Mouse (Mus musculus) liver, embryonic 13.5 days (tissue): ENCODE results near the gene Slc22a15. TPM values are rescaled to one million over a fixed set of nuclear protein-coding genes. Genes with fewer than 3 reads are reported as not detected.
"Not testable (repeated sequence)": the region's sequence is repeated elsewhere in the genome, so short reads cannot be mapped to it uniquely, and the experiment has no call there.

Experiments used
- ATAC-seq: fragments of 200-750 bp; cut with Nextera tagmentation; 2 replicates; pipeline ENCODE4 v1.8.0; 2017; ENCODE audit warnings: low read depth, mild to moderate bottlenecking, moderate number of reproducible peaks, moderate library complexity
- DNase-seq: peaks from one replicate; pipeline ENCODE4 v3.0.0; 2022
- H3K27ac ChIP-seq: fragments of 300-500 bp; sonication (generic); 2 replicates; pipeline ENCODE4 v1.5.1; 2015; ENCODE audit warnings: moderate library complexity, mild to moderate bottlenecking, inconsistent platforms
- H3K27me3 ChIP-seq: fragments of 300-500 bp; sonication (generic); 2 replicates; pipeline ENCODE4 v1.6.1; 2015; ENCODE audit warnings: mild to moderate bottlenecking, inconsistent platforms
- H3K36me3 ChIP-seq: fragments of 300-500 bp; sonication (generic); 2 replicates; pipeline ENCODE4 v1.6.1; 2015; ENCODE audit warnings: mild to moderate bottlenecking, inconsistent platforms
- H3K4me1 ChIP-seq: fragments of 300-500 bp; sonication (generic); replicated peaks from 2 replicates; pipeline ENCODE4 v1.6.1; 2015; ENCODE audit warnings: inconsistent platforms
- H3K4me2 ChIP-seq: fragments of 300-500 bp; sonication (generic); 2 replicates; pipeline ENCODE4 v1.6.1; 2015; ENCODE audit warnings: inconsistent platforms, mild to moderate bottlenecking, moderate library complexity
- H3K4me3 ChIP-seq: fragments of 300-500 bp; sonication (generic); replicated peaks from 2 replicates; pipeline ENCODE4 v1.5.1; 2015; ENCODE audit warnings: mild to moderate bottlenecking, inconsistent platforms
- H3K9ac ChIP-seq: fragments of 300-500 bp; sonication (generic); 2 replicates; pipeline ENCODE4 v1.6.1; 2015; ENCODE audit warnings: mild to moderate bottlenecking, inconsistent platforms
- H3K9me3 ChIP-seq: fragments of 300-500 bp; sonication (generic); replicated peaks from 2 replicates; pipeline ENCODE4 v1.6.1; 2016; ENCODE audit warnings: inconsistent platforms
- WGBS: fragments of 180-500 bp; shearing (Covaris S2); methylation state at CpG from one replicate; pipeline ENCODE4 v1.1.7; 2015; ENCODE audit not compliant: insufficient replicate concordance; 5-methylcytosine and 5-hydroxymethylcytosine counted together
- polyA plus RNA-seq: library from polyadenylated mRNA; unstranded; fragments of >200 nt; fragmentation: Nextera tagmentation; extraction: Ambion mirVana; gene quantifications from 2 replicates; pipeline ENCODE4 v1.2.1, GENCODE M21; 2015

The Slc22a15 gene
- polyA plus RNA-seq, 1 experiment from 2014 or later = 1.3 TPM

DNA sequence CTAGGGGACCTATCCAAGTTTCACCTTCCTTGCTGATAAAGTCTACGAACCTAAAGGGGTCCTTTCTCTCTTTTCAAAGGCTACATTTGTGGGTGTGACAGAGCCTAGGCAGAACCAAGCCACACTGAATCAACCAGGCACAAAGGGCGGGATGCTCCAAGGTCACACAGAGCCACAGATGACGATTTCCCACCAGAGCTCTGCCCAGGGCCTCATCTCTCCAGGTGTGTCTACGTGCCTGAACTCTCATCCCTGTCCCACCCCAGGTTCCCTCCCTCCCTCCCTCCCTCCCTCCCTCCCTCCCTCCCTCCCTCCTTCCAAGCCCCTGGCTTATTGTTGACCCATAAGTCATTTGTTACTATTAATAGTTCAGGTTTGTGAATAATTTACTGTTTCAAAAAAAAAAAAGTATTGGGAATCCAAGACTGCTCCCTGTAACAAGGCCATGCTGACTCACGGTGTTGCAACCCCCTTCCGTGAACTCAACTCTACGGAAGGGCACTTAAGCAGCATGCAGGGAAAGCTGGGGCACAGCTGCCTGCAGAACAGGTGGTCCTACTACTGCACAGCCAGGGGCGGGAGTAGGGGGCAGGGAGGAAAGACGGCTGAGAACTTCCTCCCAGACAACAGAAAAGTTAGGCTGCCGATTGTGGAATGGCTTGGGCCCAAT, 92.9 kb downstream of the Slc22a15 start:
- DNase-seq (no peak), ATAC-seq (no peak)
- Histone ChIP-seq H3K9ac (no peak overlapping the region), H3K4me1 (peaks cover 5% of the 10 kb centered on the region; the same call in 1 of the 2 replicates), H3K27ac (no peak overlapping the region), H3K4me3 (no peak overlapping the region), H3K27me3 (no peaks in the 10 kb centered on the region), H3K36me3 (no peaks in the 10 kb centered on the region), H3K4me2 (no peak overlapping the region), H3K9me3 (no peaks in the 10 kb centered on the region)
- 38% methylated on average over 10 of the region's 10 CpGs for WGBS

DNA sequence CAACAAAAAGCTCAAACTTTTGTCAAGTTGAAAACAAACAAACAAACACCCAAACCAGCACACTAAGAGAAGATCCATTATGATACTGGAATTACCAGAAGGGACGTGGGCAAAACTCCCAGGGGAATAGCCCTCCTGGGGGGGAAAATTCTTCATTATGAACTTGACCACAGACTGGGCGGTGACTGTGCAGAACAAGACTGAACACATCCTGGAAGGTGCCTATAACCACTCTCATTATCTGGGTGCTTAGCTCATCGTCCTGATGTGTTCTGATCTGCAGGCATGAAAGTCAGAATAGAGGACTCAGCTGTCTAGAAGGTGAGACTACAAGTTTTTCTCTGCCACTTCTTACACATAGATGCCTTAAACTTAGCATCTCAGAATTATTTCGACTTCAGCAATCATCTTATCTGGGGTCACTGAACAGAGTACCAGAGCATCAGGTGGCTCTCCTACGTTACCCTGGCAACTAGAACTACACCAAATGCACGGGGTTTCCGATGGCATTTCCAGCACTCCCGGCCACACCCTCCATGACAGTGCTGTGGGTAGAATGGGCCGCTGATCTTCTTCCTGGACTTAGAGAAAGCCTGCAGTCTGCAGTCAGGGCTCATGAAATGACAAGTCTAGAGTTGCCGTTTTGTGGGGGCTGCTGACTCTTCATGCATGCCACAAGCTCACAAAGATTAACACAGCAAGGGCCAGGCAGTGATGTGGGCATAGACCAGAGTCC, 94.2 kb downstream of the Slc22a15 start:
- ATAC-seq = no peak
- WGBS = 51% methylated on average over 10 of the region's 10 CpGs

DNA sequence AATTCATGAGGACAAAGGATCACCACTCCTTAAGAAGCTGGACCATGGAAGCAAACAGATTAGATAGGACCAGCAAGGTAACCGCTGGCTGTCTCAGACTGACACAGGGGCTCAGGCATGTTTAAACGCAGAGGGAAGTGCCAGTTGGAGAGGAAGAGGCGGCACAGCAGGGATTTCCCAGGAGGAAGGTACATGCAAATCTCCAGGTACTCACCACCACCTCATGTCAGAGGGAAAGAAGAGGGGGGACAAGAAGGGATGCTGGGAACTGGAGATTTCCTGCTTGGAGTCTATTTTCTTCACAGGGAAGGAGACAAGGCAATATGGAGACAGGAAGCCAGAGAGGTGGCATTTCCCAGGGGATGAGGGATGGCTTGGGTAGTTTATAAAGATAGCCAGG, 95.7 kb downstream of the Slc22a15 start:
- Histone ChIP-seq H3K4me1 (no peaks in the 10 kb centered on the region), H3K9ac (no peak overlapping the region)
- 21% methylated on average over 3 of the region's 3 CpGs for WGBS

More for the DNA sequence above, 94.2 kb downstream of the Slc22a15 start:
- no peaks in the 10 kb centered on the region for H3K9me3 ChIP-seq
- no peak overlapping the region for H3K4me3 ChIP-seq
- no peaks in the 10 kb centered on the region for H3K4me1 ChIP-seq
- H3K27me3 ChIP-seq = no peaks in the 10 kb centered on the region
- no peak overlapping the region for H3K27ac ChIP-seq
- no peaks in the 10 kb centered on the region for H3K36me3 ChIP-seq
- no peak overlapping the region for H3K4me2 ChIP-seq
- H3K9ac ChIP-seq = no peak overlapping the region
- no peak for DNase-seq

DNA sequence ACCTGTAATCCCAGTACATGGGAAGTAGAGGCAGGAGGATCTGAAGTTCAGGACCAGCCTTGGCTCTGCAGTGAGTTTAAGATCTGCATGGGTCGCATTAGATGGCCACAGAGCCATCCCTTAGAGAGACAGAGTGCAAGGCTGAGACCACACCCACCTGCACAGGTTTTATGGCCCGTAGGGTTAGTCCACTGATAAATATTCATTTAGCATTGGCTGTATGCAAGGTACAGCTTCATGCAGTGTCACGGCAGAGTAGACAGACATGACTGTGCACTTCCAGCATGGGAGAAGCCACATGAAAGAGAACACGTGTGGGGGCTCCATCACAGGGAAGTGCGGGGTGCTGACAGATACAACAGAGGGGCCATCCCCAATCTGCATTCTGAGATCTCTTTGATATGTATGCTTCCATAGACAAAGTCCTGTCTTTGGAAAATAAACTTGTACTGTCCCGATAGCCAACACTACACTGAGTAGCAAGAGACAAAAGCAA, 97.0 kb downstream of the Slc22a15 start:
- no peak overlapping the region for H3K27ac ChIP-seq

More for the DNA sequence above, 95.7 kb downstream of the Slc22a15 start:
- Histone ChIP-seq H3K36me3 (no peaks in the 10 kb centered on the region), H3K27ac (no peak overlapping the region), H3K4me3 (no peak overlapping the region), H3K4me2 (no peak overlapping the region), H3K9me3 (no peaks in the 10 kb centered on the region), H3K27me3 (no peaks in the 10 kb centered on the region)
- no peak for DNase-seq
- no peak for ATAC-seq

DNA sequence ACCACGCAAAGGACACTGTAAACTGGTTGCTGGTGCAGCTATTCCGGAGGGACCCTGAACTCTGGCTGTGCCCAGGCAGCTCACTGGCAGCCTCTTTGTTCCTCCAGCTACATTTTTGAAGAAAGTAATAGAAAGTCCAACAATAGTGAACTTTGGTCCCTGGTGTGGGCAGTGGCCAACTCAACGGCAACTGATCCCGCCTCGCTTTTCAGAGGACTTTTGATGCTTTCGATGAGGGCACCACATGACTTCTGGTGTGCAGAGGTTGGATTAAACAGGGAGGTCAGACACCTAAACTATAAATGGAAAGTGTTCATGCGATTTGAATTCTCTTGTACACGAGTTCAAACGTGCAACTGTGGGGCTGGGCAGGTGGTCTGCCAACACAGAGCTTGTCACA, 99.9 kb downstream of the Slc22a15 start:
- no peaks in the 10 kb centered on the region for H3K4me1 ChIP-seq
- no peaks in the 10 kb centered on the region for H3K27me3 ChIP-seq
- ATAC-seq (no peak), DNase-seq (no peak)
- 78% methylated on average over 9 of the region's 9 CpGs for WGBS
- no peaks in the 10 kb centered on the region for H3K9me3 ChIP-seq
- H3K27ac ChIP-seq = no peak overlapping the region
- H3K4me2 ChIP-seq = no peak overlapping the region
- no peak overlapping the region for H3K9ac ChIP-seq
- H3K36me3 ChIP-seq = no peaks in the 10 kb centered on the region
- no peak overlapping the region for H3K4me3 ChIP-seq

More for the DNA sequence above, 97.0 kb downstream of the Slc22a15 start:
- H3K4me3 ChIP-seq = no peak overlapping the region
- ATAC-seq (no peak), DNase-seq (no peak)
- no peak overlapping the region for H3K9ac ChIP-seq
- no peaks in the 10 kb centered on the region for H3K36me3 ChIP-seq
- H3K4me2 ChIP-seq = no peak overlapping the region
- H3K4me1 ChIP-seq = no peaks in the 10 kb centered on the region
- 63% methylated on average over 6 of the region's 6 CpGs for WGBS
- no peaks in the 10 kb centered on the region for H3K9me3 ChIP-seq
- no peaks in the 10 kb centered on the region for H3K27me3 ChIP-seq

DNA sequence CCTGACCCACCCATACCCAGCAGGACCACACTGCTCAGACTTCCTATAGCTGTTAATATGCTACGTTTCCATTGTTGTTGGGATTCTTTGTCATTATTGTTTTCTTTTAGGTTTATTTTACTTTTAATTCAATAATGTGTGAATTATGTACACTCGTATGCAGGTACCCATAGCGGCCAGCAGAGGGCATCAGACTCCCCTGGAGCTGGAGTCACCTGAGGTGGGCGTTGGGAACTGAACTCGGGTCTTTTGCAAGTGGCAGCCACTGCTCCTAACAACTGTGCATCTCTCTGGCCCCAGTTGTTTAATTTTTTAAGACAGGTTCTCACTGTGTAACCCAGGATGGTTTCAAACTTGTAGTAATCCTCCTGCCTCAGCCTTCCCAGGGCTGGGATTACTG, 102.2 kb downstream of the Slc22a15 start:
- Histone ChIP-seq H3K4me3 (no peak overlapping the region), H3K4me1 (no peaks in the 10 kb centered on the region), H3K36me3 (no peaks in the 10 kb centered on the region), H3K9me3 (no peaks in the 10 kb centered on the region), H3K9ac (no peak overlapping the region), H3K4me2 (no peak overlapping the region), H3K27ac (no peak overlapping the region), H3K27me3 (no peaks in the 10 kb centered on the region)
- WGBS = 61% methylated on average over 5 of the region's 5 CpGs
- ATAC-seq (no peak), DNase-seq (no peak)

DNA sequence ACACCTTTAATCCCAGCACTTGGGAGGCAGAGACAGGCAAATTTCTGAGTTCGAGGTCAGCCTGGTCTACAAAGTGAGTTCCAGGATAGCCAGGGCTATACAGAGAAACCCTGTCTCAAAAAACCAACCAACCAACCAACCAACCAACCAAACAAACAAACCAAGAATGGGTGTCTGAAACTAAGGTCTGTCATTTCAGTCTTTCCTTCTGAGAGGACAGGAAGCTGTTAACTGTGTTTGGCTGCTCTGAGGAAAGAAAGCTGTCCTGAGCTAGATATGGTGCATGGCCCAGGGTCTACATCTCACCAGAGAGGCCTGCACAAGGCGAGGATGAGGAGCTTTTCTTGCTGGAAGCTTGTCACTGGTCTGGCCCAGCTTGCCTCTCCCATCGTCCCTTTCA, 103.5 kb downstream of the Slc22a15 start:
- not testable (repeated sequence) for H3K36me3 ChIP-seq, H3K9ac ChIP-seq, H3K9me3 ChIP-seq, H3K4me2 ChIP-seq, H3K27me3 ChIP-seq, H3K4me1 ChIP-seq, DNase-seq, H3K4me3 ChIP-seq, H3K27ac ChIP-seq, ATAC-seq
- WGBS = 41% methylated on average over 3 of the region's 3 CpGs

DNA sequence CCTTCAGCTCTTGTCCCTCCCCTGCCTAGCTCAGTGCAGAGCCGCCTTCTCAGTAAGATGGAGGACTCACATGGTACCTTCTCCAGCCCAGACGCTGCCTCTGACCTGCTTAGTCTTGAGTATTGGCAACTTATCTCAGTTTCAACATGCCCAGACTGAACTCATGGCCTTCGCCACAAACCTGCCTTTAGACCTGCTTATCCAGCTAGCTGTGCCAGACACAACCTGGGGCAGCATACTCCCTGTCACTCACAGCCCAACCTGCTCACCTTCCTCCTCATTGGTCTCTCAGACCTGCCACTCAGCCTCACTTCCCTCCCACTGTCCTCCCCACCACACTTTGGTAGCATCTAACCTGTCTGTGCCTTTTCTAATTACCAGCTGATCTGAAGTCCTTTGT, 108.2 kb downstream of the Slc22a15 start:
- Histone ChIP-seq H3K36me3 (no peaks in the 10 kb centered on the region), H3K27me3 (no peaks in the 10 kb centered on the region), H3K27ac (no peak overlapping the region), H3K9ac (no peak overlapping the region), H3K9me3 (no peaks in the 10 kb centered on the region), H3K4me2 (no peak overlapping the region), H3K4me3 (no peak overlapping the region), H3K4me1 (no peaks in the 10 kb centered on the region)
- 47% methylated on average over 3 of the region's 3 CpGs for WGBS
- ATAC-seq (no peak), DNase-seq (no peak)

DNA sequence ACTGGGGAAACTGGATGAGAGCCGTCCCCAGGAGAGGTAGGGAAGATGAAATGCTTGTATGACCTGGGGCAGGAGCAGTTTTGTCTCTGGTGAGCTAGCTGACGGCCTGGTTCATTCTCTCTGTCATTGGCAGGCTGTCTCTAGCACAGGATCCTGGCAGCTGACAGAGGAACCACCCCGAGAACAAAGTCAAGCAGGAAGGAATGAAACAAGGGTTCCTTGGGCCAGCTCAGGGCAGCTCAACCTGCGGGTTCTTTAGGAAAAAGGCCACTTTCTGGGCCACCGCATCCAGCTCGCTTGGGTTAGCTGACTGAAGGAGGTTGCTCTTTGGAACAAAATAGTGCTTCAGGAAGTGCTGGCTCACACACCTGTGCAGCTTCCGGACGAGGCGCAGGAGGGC, 109.5 kb downstream of the Slc22a15 start:
- ATAC-seq = no peak
- H3K27ac ChIP-seq = no peak overlapping the region
- H3K9ac ChIP-seq = no peak overlapping the region
- no peaks in the 10 kb centered on the region for H3K4me1 ChIP-seq
- H3K27me3 ChIP-seq = no peaks in the 10 kb centered on the region
- H3K4me2 ChIP-seq = no peak overlapping the region
- H3K9me3 ChIP-seq = no peaks in the 10 kb centered on the region
- no peaks in the 10 kb centered on the region for H3K36me3 ChIP-seq
- no peak overlapping the region for H3K4me3 ChIP-seq
- no peak for DNase-seq
- 62% methylated on average over 9 of the region's 9 CpGs for WGBS

DNA sequence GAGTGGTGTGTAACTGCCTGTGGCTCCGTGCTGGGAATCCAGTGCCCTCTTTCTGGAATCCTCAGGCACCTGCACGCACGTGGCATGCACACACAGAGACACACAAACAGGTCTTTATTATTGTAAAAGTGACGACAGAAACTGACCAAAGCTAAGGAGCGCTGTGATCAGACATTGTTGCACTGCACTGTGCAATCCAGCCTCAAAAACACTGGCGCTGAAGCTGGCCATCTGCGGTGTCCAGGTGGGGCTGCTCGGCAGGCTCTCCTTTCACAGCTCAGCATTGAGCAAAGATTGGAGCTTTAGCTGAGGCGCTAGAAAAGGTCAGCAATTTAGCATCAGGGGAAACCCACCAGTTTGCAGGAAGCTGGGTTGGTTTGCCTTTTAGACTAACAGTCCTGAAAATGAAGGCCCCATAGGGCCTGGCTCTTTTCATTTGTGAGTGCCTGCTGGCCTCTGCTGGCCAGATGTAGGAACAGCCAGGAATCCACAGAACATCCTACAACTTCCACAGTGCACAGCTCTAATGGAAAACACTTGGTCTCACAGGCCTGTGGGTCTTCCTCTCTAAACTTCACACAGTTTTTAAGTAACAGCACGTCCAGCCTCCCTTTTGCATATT, 111.8 kb downstream of the Slc22a15 start:
- Histone ChIP-seq H3K27ac (no peak overlapping the region), H3K36me3 (no peaks in the 10 kb centered on the region), H3K9ac (no peak overlapping the region), H3K9me3 (no peaks in the 10 kb centered on the region), H3K27me3 (no peaks in the 10 kb centered on the region), H3K4me1 (no peaks in the 10 kb centered on the region), H3K4me2 (no peak overlapping the region), H3K4me3 (no peak overlapping the region)
- WGBS = 59% methylated on average over 10 of the region's 10 CpGs
- ATAC-seq = no peak
- DNase-seq = no peak

DNA sequence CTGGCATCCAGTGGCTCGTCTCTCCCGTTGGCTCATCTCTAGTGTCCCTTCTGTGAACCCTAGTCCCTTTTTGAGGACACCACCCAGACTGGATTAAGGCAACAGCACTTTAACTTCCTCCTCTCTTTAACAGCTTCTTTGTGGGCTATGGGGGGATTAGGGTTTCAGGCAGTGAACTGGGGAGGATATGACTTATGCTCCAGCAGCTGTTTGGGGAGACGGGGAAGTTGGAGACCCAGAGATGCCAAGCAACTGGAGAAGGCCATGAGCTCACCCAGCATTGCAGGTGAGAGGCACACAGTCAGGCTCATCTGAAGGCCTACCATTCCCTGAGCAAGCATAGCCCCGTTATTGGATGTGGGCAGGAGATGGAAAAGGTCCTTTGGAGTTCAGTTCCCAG, 112.3 kb downstream of the Slc22a15 start:
- H3K4me1 ChIP-seq = no peaks in the 10 kb centered on the region
- no peak overlapping the region for H3K9ac ChIP-seq
- 54% methylated on average over 4 of the region's 4 CpGs for WGBS
- H3K4me2 ChIP-seq = no peak overlapping the region
- H3K27ac ChIP-seq = no peak overlapping the region
- no peaks in the 10 kb centered on the region for H3K9me3 ChIP-seq
- ATAC-seq = no peak
- DNase-seq = no peak
- H3K4me3 ChIP-seq = no peak overlapping the region
- no peaks in the 10 kb centered on the region for H3K27me3 ChIP-seq
- no peaks in the 10 kb centered on the region for H3K36me3 ChIP-seq
